Mouse (Mus musculus): ENCODE results near the gene Ly75. TPM values are rescaled to one million over a fixed set of nuclear protein-coding genes. Genes with fewer than 3 reads are reported as not detected.

Ly75 gene
- total RNA-seq, 4 experiments from 2014 or later: 0.72 to 1.1 (median 1.0) TPM

GRCm38 (mm10) chr2:60370188-60370587, 12.9 kb downstream of the Ly75 start:
- DNase-seq (ENCODE audit: low spot score): no peak

GRCm38 (mm10) chr2:60369454-60369853, 13.6 kb downstream of the Ly75 start:
- no peak for DNase-seq (ENCODE audit: low spot score)

GRCm38 (mm10) chr2:60367871-60368270, 15.2 kb downstream of the Ly75 start:
- DNase-seq (ENCODE audit: low spot score): no peak

- DNase-seq (ENCODE audit: low spot score): no peak
Measured at GRCm38 (mm10) chr2:60367204-60367603, 15.9 kb downstream of the Ly75 start.

GRCm38 (mm10) chr2:60365820-60366610, 17.1 kb downstream of the Ly75 start:
- DNase-seq (ENCODE audit: low spot score): peak; percentile 31

GRCm38 (mm10) chr2:60365138-60365775, 17.8 kb downstream of the Ly75 start:
- no peak for DNase-seq (ENCODE audit: low spot score)

GRCm38 (mm10) chr2:60362146-60362545, 21.0 kb downstream of the Ly75 start:
- DNase-seq (ENCODE audit: low spot score): no peak

GRCm38 (mm10) chr2:60359796-60360195, 23.3 kb downstream of the Ly75 start:
- no peak for DNase-seq (ENCODE audit: low spot score)

GRCm38 (mm10) chr2:60355388-60355683, 27.8 kb downstream of the Ly75 start:
- no peak for DNase-seq (ENCODE audit: low spot score)

- DNase-seq (ENCODE audit: low spot score): no peak
Measured at GRCm38 (mm10) chr2:60354541-60355387, 28.3 kb downstream of the Ly75 start.

GRCm38 (mm10) chr2:60352296-60352695, 30.8 kb downstream of the Ly75 start:
- no peak for DNase-seq (ENCODE audit: low spot score)

GRCm38 (mm10) chr2:60351781-60352180, 31.3 kb downstream of the Ly75 start:
- DNase-seq (ENCODE audit: low spot score): no peak

- DNase-seq (ENCODE audit: low spot score): no peak
Measured at GRCm38 (mm10) chr2:60347875-60348274, 35.2 kb downstream of the Ly75 start.

- DNase-seq (ENCODE audit: low spot score): no peak
Measured at GRCm38 (mm10) chr2:60346531-60346930, 36.6 kb downstream of the Ly75 start.

GRCm38 (mm10) chr2:60345717-60346116, 37.4 kb downstream of the Ly75 start:
- no peak for DNase-seq (ENCODE audit: low spot score)

GRCm38 (mm10) chr2:60343607-60344289, 39.4 kb downstream of the Ly75 start:
- DNase-seq (ENCODE audit: low spot score): no peak

- DNase-seq (ENCODE audit: low spot score): no peak
Measured at GRCm38 (mm10) chr2:60342107-60342880, 40.8 kb downstream of the Ly75 start.

GRCm38 (mm10) chr2:60337937-60338336, 45.2 kb downstream of the Ly75 start:
- no peak for DNase-seq (ENCODE audit: low spot score)

- DNase-seq (ENCODE audit: low spot score): no peak
Measured at GRCm38 (mm10) chr2:60328641-60329040, 54.5 kb downstream of the Ly75 start.

GRCm38 (mm10) chr2:60327581-60327980, 55.5 kb downstream of the Ly75 start:
- DNase-seq (ENCODE audit: low spot score): no peak

- no peak for DNase-seq (ENCODE audit: low spot score)
Measured at GRCm38 (mm10) chr2:60326948-60327347, 56.2 kb downstream of the Ly75 start.

Measured in heart, adult 8-10 months (tissue).